Comparison of ENCODE assay signal across 20 mouse cellular contexts in genomic region chr1:191916876-191917275, GRCm38 (mm10). TPM values are rescaled to one million over a fixed set of nuclear protein-coding genes. Genes with fewer than 3 reads are reported as not detected.
DNase-seq lines count a peak whose midpoint lies in the region; ATAC-seq and TF ChIP-seq lines count a peak whose summit lies in the region.
"Had no signal": no experiment of that assay in that cellular context is flagged by ENCODE, and none has a peak within 500 bp of the region (broad histone marks: within the 10 kb centered on the region; RNA-seq: fewer than 3 reads in every experiment).

No protein-coding gene starts in this region.

- peaks cover 10% of the 10 kb centered on the region for H3K27me3 ChIP-seq in G1E (ENCODE audit: insufficient read depth, low read length)
- H3K27me3 ChIP-seq: embryonic facial prominence, embryonic 12.5 days; forebrain, embryonic 12.5 days; heart, embryonic 15.5 days; hindbrain, embryonic 13.5 days; intestine, embryonic 15.5 days had no signal

- TF ChIP-seq CTCF in G1E (IDR thresholded peaks at IDR 0.05; ENCODE audit: low read depth, low read length) = no peak

- no peak overlapping the region for H3K4me3 ChIP-seq in G1E (ENCODE audit: low read depth, low read length)
- H3K4me3 ChIP-seq: embryonic facial prominence, embryonic 12.5 days; forebrain, embryonic 12.5 days; heart, embryonic 15.5 days; hindbrain, embryonic 13.5 days; intestine, embryonic 15.5 days had no signal

- peak; percentile 69 for DNase-seq in A20 (ENCODE audit: low read depth, low spot score)
- DNase-seq in G1E (ENCODE audit: low spot score) = peak; percentile 10
- no peak for DNase-seq in adrenal gland, postnatal 25 days
- no peak for DNase-seq in spleen, adult 18-20 months
- no peak for DNase-seq in ovary, postnatal 10 days (ENCODE audit: low spot score)
- DNase-seq: adrenal gland, adult 2 months; adrenal gland, postnatal 36 days; cerebellum, adult 2 months; cerebellum, postnatal 14 days; forebrain, postnatal 0 days; gastrocnemius, postnatal 14 days; heart, adult 18-20 months; heart, postnatal 14 days had no signal

- H3K9me3 ChIP-seq in G1E (replicated peaks) = no peaks in the 10 kb centered on the region
- H3K9me3 ChIP-seq: embryonic facial prominence, embryonic 12.5 days; forebrain, embryonic 12.5 days; heart, embryonic 15.5 days; intestine, embryonic 15.5 days had no signal

- peak; percentile 36 for ATAC-seq in G1E (ENCODE audit: extremely low read depth, insufficient number of reproducible peaks, low FRiP score, poor library complexity, severe bottlenecking)
- ATAC-seq in erythroblast, adult 5-6 weeks (replicated peaks; ENCODE audit: low FRiP score, poor library complexity, severe bottlenecking) = 0 out of 2 replicates have a peak, but pooled peaks have one; percentile 28
- peak; percentile 78 for ATAC-seq in megakaryocyte progenitor cell, adult 5-6 weeks (replicated peaks; ENCODE audit: poor library complexity)
- ATAC-seq: forebrain, postnatal 0 days; intestine, embryonic 15.5 days had no signal

- H3K4me1 ChIP-seq in G1E (ENCODE audit: insufficient read depth, low read depth, low read length) = peaks cover 25% of the 10 kb centered on the region

- H3K36me3 ChIP-seq in G1E (replicated peaks) = peaks cover 31% of the 10 kb centered on the region
- H3K36me3 ChIP-seq: embryonic facial prominence, embryonic 12.5 days; forebrain, embryonic 12.5 days; heart, embryonic 15.5 days; hindbrain, embryonic 13.5 days; intestine, embryonic 15.5 days had no signal

RNA-seq across cellular contexts. Expression of gene Slc30a1, which starts 10.3 kb away (rescaled TPM):
- total RNA-seq in G1E (2014; fragmentation: Nextera tagmentation) (12.0 and 14.4 TPM in 2 replicates), G1E (2017) (16.0 and 16.1 TPM in 2 replicates)
- polyA plus RNA-seq in G1E (2012) = 12.0 and 12.8 TPM in 2 replicates
- 21.1 and 24.0 TPM in 2 replicates for total RNA-seq in erythroblast, adult 5-6 weeks (2015; ENCODE audit: low replicate concordance)
- 30.1 and 42.1 TPM in 2 replicates for total RNA-seq in erythroblast, adult 5-6 weeks (2017; ENCODE audit: low replicate concordance)
- total RNA-seq in megakaryocyte progenitor cell, adult 5-6 weeks (2015) = 4.7 TPM in 2 replicates
- total RNA-seq in megakaryocyte progenitor cell, adult 5-6 weeks (2017) = 5.3 and 5.6 TPM in 2 replicates
- 19.8 and 22.0 TPM in 2 replicates for total RNA-seq in adrenal gland, postnatal 25 days (2021)

Comparison
In these comparisons a context has a peak if more than half of its experiments do, and no peak if none do; other contexts are left out.
1. DNase-seq: peak in A20 (single experiment) and G1E (single experiment); none in adrenal gland, postnatal 25 days (single experiment), spleen, adult 18-20 months (0 of 2) and ovary, postnatal 10 days (single experiment).
2. ATAC-seq: peak in every context shown above with its lines; median percentile 78 in megakaryocyte progenitor cell, adult 5-6 weeks; 36 in G1E; 28 in erythroblast, adult 5-6 weeks.